In the genomic region with DNA sequence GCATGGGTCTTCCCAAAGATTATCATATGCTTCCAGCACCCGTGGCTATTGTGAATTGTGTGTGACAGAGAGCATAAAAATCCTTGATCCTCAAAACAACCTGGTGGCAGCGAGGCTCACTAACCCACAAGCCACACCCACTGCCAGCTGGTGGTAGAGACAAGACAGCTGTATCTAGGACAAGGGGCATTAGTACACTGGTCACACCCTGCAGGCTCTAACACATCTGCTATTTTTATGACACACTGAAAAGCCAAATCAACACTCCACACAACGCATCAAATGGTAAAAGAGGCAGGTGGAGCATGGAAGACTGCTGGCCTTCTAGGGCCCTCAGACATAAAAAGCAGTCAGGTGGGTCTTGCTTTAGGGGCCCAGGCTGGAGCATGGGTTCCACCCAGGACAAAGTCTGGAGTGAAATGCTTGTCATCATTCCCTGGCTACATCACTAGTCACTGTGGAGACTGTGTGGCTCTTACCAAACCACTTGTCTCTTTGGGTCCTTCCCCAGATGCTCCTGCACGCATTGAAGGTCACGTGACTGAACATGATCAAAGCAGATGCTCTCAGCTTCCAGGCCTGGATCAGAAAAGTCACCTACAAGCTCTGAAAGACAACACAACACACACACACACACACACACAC, we compare ENCODE assay signal across 12 mouse cellular contexts. TPM values are rescaled to one million over a fixed set of nuclear protein-coding genes. Genes with fewer than 3 reads are reported as not detected.
DNase-seq lines count a peak whose midpoint lies in the region; ATAC-seq and TF ChIP-seq lines count a peak whose summit lies in the region.
"Had no signal": no experiment of that assay in that cellular context is flagged by ENCODE, and none has a peak within 500 bp of the region (broad histone marks: within the 10 kb centered on the region; RNA-seq: fewer than 3 reads in every experiment).

No protein-coding gene starts in this region.

- no peaks in the 10 kb centered on the region for H3K27me3 ChIP-seq in embryonic facial prominence, embryonic 14.5 days (replicated peaks; ENCODE audit: control insufficient read depth, insufficient read depth, low read length)
- no peaks in the 10 kb centered on the region for H3K27me3 ChIP-seq in embryonic facial prominence, embryonic 10.5 days (replicated peaks; ENCODE audit: low read depth, poor library complexity, severe bottlenecking)
- peaks cover 2% of the 10 kb centered on the region for H3K27me3 ChIP-seq in megakaryocyte, embryonic 14.5 days (replicated peaks)
- no peaks in the 10 kb centered on the region for H3K27me3 ChIP-seq in forebrain, postnatal 0 days (ENCODE audit: insufficient read depth, low read length)

- H3K4me2 ChIP-seq in embryonic facial prominence, embryonic 14.5 days (ENCODE audit: low read depth, low read length): no peak overlapping the region
- no peak overlapping the region for H3K4me2 ChIP-seq in forebrain, postnatal 0 days (ENCODE audit: low read depth)

- H3K9ac ChIP-seq in embryonic facial prominence, embryonic 14.5 days (ENCODE audit: low read depth, low read length): no peak overlapping the region
- H3K9ac ChIP-seq in forebrain, postnatal 0 days: no peak overlapping the region

- WGBS in embryonic facial prominence, embryonic 14.5 days: 67% methylated on average over 5 of the region's 5 CpGs
- 82% methylated on average over 5 of the region's 5 CpGs for WGBS in embryonic facial prominence, embryonic 10.5 days
- 74% methylated on average over 5 of the region's 5 CpGs for WGBS in forebrain, postnatal 0 days

- H3K9me3 ChIP-seq in embryonic facial prominence, embryonic 14.5 days (ENCODE audit: control insufficient read depth, low read length): no peaks in the 10 kb centered on the region
- no peaks in the 10 kb centered on the region for H3K9me3 ChIP-seq in embryonic facial prominence, embryonic 10.5 days
- H3K9me3 ChIP-seq in megakaryocyte, embryonic 14.5 days: no peaks in the 10 kb centered on the region; the same call in 1 of the 2 replicates
- no peaks in the 10 kb centered on the region for H3K9me3 ChIP-seq in forebrain, postnatal 0 days (ENCODE audit: low read length)
- H3K9me3 ChIP-seq: limb, embryonic 10.5 days had no signal

- peak; percentile 24 for DNase-seq in embryonic facial prominence, embryonic 14.5 days (ENCODE audit: low spot score)
- DNase-seq in embryonic facial prominence, embryonic 10.5 days (ENCODE audit: low spot score): no peak
- DNase-seq in 416B (ENCODE audit: low read depth): peak; percentile 30
- DNase-seq in kidney, postnatal 14 days: no peak
- no peak for DNase-seq in forebrain, postnatal 0 days
- DNase-seq in testis, postnatal 10 days (ENCODE audit: low spot score): no peak
- DNase-seq: kidney, adult 2 months had no signal

- no peaks in the 10 kb centered on the region for H3K36me3 ChIP-seq in embryonic facial prominence, embryonic 14.5 days (ENCODE audit: control insufficient read depth, insufficient read depth, low read length)
- no peaks in the 10 kb centered on the region for H3K36me3 ChIP-seq in embryonic facial prominence, embryonic 10.5 days (replicated peaks)
- no peaks in the 10 kb centered on the region for H3K36me3 ChIP-seq in megakaryocyte, embryonic 14.5 days (replicated peaks; ENCODE audit: low read length)
- H3K36me3 ChIP-seq in forebrain, postnatal 0 days (ENCODE audit: insufficient read depth): no peaks in the 10 kb centered on the region
- H3K36me3 ChIP-seq: limb, embryonic 10.5 days had no signal

- H3K4me3 ChIP-seq in embryonic facial prominence, embryonic 14.5 days (ENCODE audit: low read depth, low read length): no peak overlapping the region
- H3K4me3 ChIP-seq in embryonic facial prominence, embryonic 10.5 days: no peak overlapping the region
- H3K4me3 ChIP-seq in megakaryocyte, embryonic 14.5 days (replicated peaks): peak overlapping the region; percentile 65
- no peak overlapping the region for H3K4me3 ChIP-seq in forebrain, postnatal 0 days (ENCODE audit: low read depth, low read length)
- H3K4me3 ChIP-seq: limb, embryonic 10.5 days had no signal

- ATAC-seq in embryonic facial prominence, embryonic 14.5 days (ENCODE audit: low read depth): peak; percentile 37; the same call in 1 of the 2 replicates
- peak; percentile 84 for ATAC-seq in erythroid progenitor cell, adult 5-6 weeks (replicated peaks; ENCODE audit: low FRiP score, poor library complexity, severe bottlenecking)
- no peak; the same call in 1 of the 2 replicates for ATAC-seq in forebrain, postnatal 0 days

- H3K27ac ChIP-seq in embryonic facial prominence, embryonic 14.5 days (replicated peaks; ENCODE audit: low read depth, low read length): no peak overlapping the region
- H3K27ac ChIP-seq in embryonic facial prominence, embryonic 10.5 days (replicated peaks): no peak overlapping the region
- no peak overlapping the region for H3K27ac ChIP-seq in forebrain, postnatal 0 days (ENCODE audit: low read depth, low read length)
- H3K27ac ChIP-seq: limb, embryonic 10.5 days had no signal

- no peak for TF ChIP-seq CTCF in forebrain, postnatal 0 days (IDR thresholded peaks at IDR 0.05; ENCODE audit: low read depth)

- no peaks in the 10 kb centered on the region for H3K4me1 ChIP-seq in embryonic facial prominence, embryonic 14.5 days (ENCODE audit: control insufficient read depth, insufficient read depth, low read length)
- no peaks in the 10 kb centered on the region for H3K4me1 ChIP-seq in embryonic facial prominence, embryonic 10.5 days
- peaks cover 51% of the 10 kb centered on the region for H3K4me1 ChIP-seq in megakaryocyte, embryonic 14.5 days
- H3K4me1 ChIP-seq in forebrain, postnatal 0 days (ENCODE audit: insufficient read depth): no peaks in the 10 kb centered on the region

RNA-seq across cellular contexts. Expression of gene Ccl22, which starts 11.4 kb away (rescaled TPM):
- not detected in 2 replicates for polyA plus RNA-seq in embryonic facial prominence, embryonic 14.5 days (2014; fragmentation: Nextera tagmentation; extraction: Ambion mirVana)
- polyA plus RNA-seq in embryonic facial prominence, embryonic 10.5 days (2016; fragmentation: Nextera tagmentation; extraction: Ambion mirVana): not detected in 2 replicates
- total RNA-seq in erythroid progenitor cell, adult 5-6 weeks (2015; ENCODE audit: low replicate concordance): 0.72 TPM in 1 of 2 replicates, not detected in the other
- 2.3 TPM in 1 of 2 replicates, not detected in the other for total RNA-seq in erythroid progenitor cell, adult 5-6 weeks (2017; ENCODE audit: low replicate concordance)
- polyA plus RNA-seq in megakaryocyte, embryonic 14.5 days (2012; ENCODE audit: insufficient read depth, low replicate concordance): 0.30 TPM in 1 of 2 replicates, not detected in the other
- total RNA-seq in forebrain, postnatal 0 days (2014; rRNA removed): not detected in 2 replicates
- 0.15 TPM in 1 of 2 replicates, not detected in the other for polyA plus RNA-seq in forebrain, postnatal 0 days (2015; fragmentation: Nextera tagmentation; extraction: Ambion mirVana)
- total RNA-seq: gastrocnemius, postnatal 4 days had no signal
- polyA plus RNA-seq: limb, embryonic 10.5 days; neural tube, embryonic 11.5 days had no signal

RNA-seq across cellular contexts. Expression of gene Pllp, which starts 37.9 kb away (rescaled TPM):
- polyA plus RNA-seq in embryonic facial prominence, embryonic 14.5 days (2014; fragmentation: Nextera tagmentation; extraction: Ambion mirVana): 4.6 and 8.1 TPM in 2 replicates
- 0.27 and 0.34 TPM in 2 replicates for polyA plus RNA-seq in embryonic facial prominence, embryonic 10.5 days (2016; fragmentation: Nextera tagmentation; extraction: Ambion mirVana)
- total RNA-seq in erythroid progenitor cell, adult 5-6 weeks (2015; ENCODE audit: low replicate concordance): not detected in 2 replicates
- not detected in 2 replicates for total RNA-seq in erythroid progenitor cell, adult 5-6 weeks (2017; ENCODE audit: low replicate concordance)
- not detected in 2 replicates for polyA plus RNA-seq in megakaryocyte, embryonic 14.5 days (2012; ENCODE audit: insufficient read depth, low replicate concordance)
- total RNA-seq in forebrain, postnatal 0 days (2014; rRNA removed): 4.6 and 11.6 TPM in 2 replicates
- polyA plus RNA-seq in forebrain, postnatal 0 days (2015; fragmentation: Nextera tagmentation; extraction: Ambion mirVana): 6.8 and 8.6 TPM in 2 replicates
- polyA plus RNA-seq: limb, embryonic 10.5 days had no signal

RNA-seq across cellular contexts. Expression of gene Cx3cl1, which starts 37.9 kb away (rescaled TPM):
- 7.9 and 8.3 TPM in 2 replicates for polyA plus RNA-seq in embryonic facial prominence, embryonic 14.5 days (2014; fragmentation: Nextera tagmentation; extraction: Ambion mirVana)
- 4.5 and 5.5 TPM in 2 replicates for polyA plus RNA-seq in embryonic facial prominence, embryonic 10.5 days (2016; fragmentation: Nextera tagmentation; extraction: Ambion mirVana)
- 7.5 TPM in 1 of 2 replicates, not detected in the other for total RNA-seq in erythroid progenitor cell, adult 5-6 weeks (2015; ENCODE audit: low replicate concordance)
- total RNA-seq in erythroid progenitor cell, adult 5-6 weeks (2017; ENCODE audit: low replicate concordance): 0.13 and 0.38 TPM in 2 replicates
- 0.44 TPM in 1 of 2 replicates, not detected in the other for polyA plus RNA-seq in megakaryocyte, embryonic 14.5 days (2012; ENCODE audit: insufficient read depth, low replicate concordance)
- 61.5 and 68.7 TPM in 2 replicates for total RNA-seq in forebrain, postnatal 0 days (2014; rRNA removed)
- polyA plus RNA-seq in forebrain, postnatal 0 days (2015; fragmentation: Nextera tagmentation; extraction: Ambion mirVana): 61.8 and 80.0 TPM in 2 replicates

Comparison
In these comparisons a context has a peak if more than half of its experiments do, and no peak if none do; other contexts are left out.
1. DNase-seq: peak in embryonic facial prominence, embryonic 14.5 days (single experiment) and 416B (single experiment); none in embryonic facial prominence, embryonic 10.5 days (single experiment), kidney, postnatal 14 days (single experiment), forebrain, postnatal 0 days (single experiment) and testis, postnatal 10 days (single experiment).